Mouse (Mus musculus) heart, embryonic 14.5 days (tissue): ENCODE measurements at regions not wholly inside any gene's neighbourhood (a gene's known extent, or its start where the extent isn't known, plus 50 kb on each side); places are given as distances from the start of the nearest gene placed in this dataset.

Experiments
- ATAC-seq: fragments of 200-750 bp; cut with Nextera tagmentation; 2 replicates; pipeline ENCODE4 v1.8.0; 2017; ENCODE audit warnings: low read depth, moderate TSS enrichment; ENCODE audit not compliant: insufficient number of reproducible peaks, insufficient read depth, low FRiP score
- H3K27ac ChIP-seq, 2 experiments: fragments of 200-500 bp in 1 of 2; fragments of 300-500 bp in 1 of 2; sonication (generic) in 1 of 2; replicated peaks in 1 of 2; 2 replicates each; pipeline ENCODE4 v1.5.1; 2012 to 2014; ENCODE audit warnings: low read depth in 2 of 2, low read length in 2 of 2, control low read depth in 1 of 2, mild to moderate bottlenecking in 1 of 2, mixed read lengths in 1 of 2; ENCODE audit not compliant: control insufficient read depth in 1 of 2, insufficient read depth in 1 of 2
- H3K27me3 ChIP-seq: fragments of 300-500 bp; sonication (generic); 2 replicates; pipeline ENCODE4 v1.6.1; 2014; ENCODE audit warnings: mild to moderate bottlenecking, low read length, control low read depth; ENCODE audit not compliant: control insufficient read depth, insufficient read depth
- H3K36me3 ChIP-seq: fragments of 300-500 bp; sonication (generic); 2 replicates; pipeline ENCODE4 v1.6.1; 2014; ENCODE audit warnings: mild to moderate bottlenecking, control low read depth, low read length, mixed read lengths; ENCODE audit not compliant: control insufficient read depth, insufficient read depth
- H3K4me1 ChIP-seq, 2 experiments: fragments of 200-500 bp in 1 of 2; fragments of 300-500 bp in 1 of 2; sonication (generic) in 1 of 2; 2 replicates each; pipeline ENCODE4 v1.6.1; 2012 to 2014; ENCODE audit warnings: low read length in 2 of 2, control low read depth in 1 of 2, mixed read lengths in 1 of 2; ENCODE audit not compliant: control insufficient read depth in 2 of 2, insufficient read depth in 2 of 2
- H3K4me2 ChIP-seq: fragments of 300-500 bp; sonication (generic); 2 replicates; pipeline ENCODE4 v1.6.1; 2014; ENCODE audit warnings: mild to moderate bottlenecking, low read length
- H3K4me3 ChIP-seq, 2 experiments: fragments of 200-500 bp in 1 of 2; fragments of 300-500 bp in 1 of 2; sonication (generic) in 1 of 2; 2 replicates each; pipeline ENCODE4 v1.5.1; 2012 to 2014; ENCODE audit warnings: low read length in 2 of 2, mild to moderate bottlenecking in 2 of 2, control low read depth in 1 of 2, low read depth in 1 of 2, moderate library complexity in 1 of 2; ENCODE audit not compliant: control insufficient read depth in 1 of 2, insufficient read depth in 1 of 2
- H3K9ac ChIP-seq: fragments of 300-500 bp; sonication (generic); 2 replicates; pipeline ENCODE4 v1.6.1; 2014; ENCODE audit warnings: mild to moderate bottlenecking, low read length
- H3K9me3 ChIP-seq: fragments of 300-500 bp; sonication (generic); 2 replicates; pipeline ENCODE4 v1.6.1; 2016; ENCODE audit warnings: low read length, control low read depth; ENCODE audit not compliant: control insufficient read depth
- whole genome bisulfite sequencing: fragments of 180-500 bp; shearing (Covaris S2); extraction: QIAGEN DNeasy Blood & Tissue Kit; methylation state at CpG from one replicate; pipeline ENCODE4 v1.1.7; 2014; 5-methylcytosine and 5-hydroxymethylcytosine counted together

- no peak overlapping the region for H3K4me2 ChIP-seq
- H3K9me3 ChIP-seq: no peaks in the 10 kb centered on the region
- H3K27me3 ChIP-seq: no peaks in the 10 kb centered on the region
- H3K4me1 ChIP-seq: peaks cover 2 to 3% of the 10 kb centered on the region in 2 experiments; a peak in 1 of 4 replicates
- no peak overlapping the region for H3K9ac ChIP-seq
- ATAC-seq: no peak
- no peak overlapping the region for H3K4me3 ChIP-seq
- peak overlapping the region; percentile 39 to 64; a peak in 3 of 4 replicates for H3K27ac ChIP-seq
- WGBS: 53% methylated on average over 11 of the region's 11 CpGs
- no peaks in the 10 kb centered on the region for H3K36me3 ChIP-seq
These were observed 251.0 kb downstream of the Pros1 start for GRCm38 (mm10) chr16:63104938-63105714.

GRCm38 (mm10) chr16:63116456-63116855 lies 262.3 kb downstream of the Pros1 start:
- H3K36me3 ChIP-seq: no peaks in the 10 kb centered on the region
- H3K4me3 ChIP-seq: no peak overlapping the region
- no peaks in the 10 kb centered on the region for H3K4me1 ChIP-seq
- ATAC-seq: no peak
- no peak overlapping the region for H3K9ac ChIP-seq
- H3K4me2 ChIP-seq: no peak overlapping the region
- WGBS: 68% methylated on average over 2 of the region's 2 CpGs
- no peak overlapping the region for H3K27ac ChIP-seq
- no peaks in the 10 kb centered on the region for H3K9me3 ChIP-seq
- no peaks in the 10 kb centered on the region for H3K27me3 ChIP-seq

GRCm38 (mm10) chr16:63118721-63119120 lies 264.6 kb downstream of the Pros1 start:
- 74% methylated on average over 7 of the region's 7 CpGs for WGBS
- no peak overlapping the region for H3K4me2 ChIP-seq
- H3K4me1 ChIP-seq: no peaks in the 10 kb centered on the region
- no peaks in the 10 kb centered on the region for H3K9me3 ChIP-seq
- no peak overlapping the region for H3K4me3 ChIP-seq
- no peaks in the 10 kb centered on the region for H3K27me3 ChIP-seq
- ATAC-seq: no peak
- H3K36me3 ChIP-seq: no peaks in the 10 kb centered on the region
- H3K9ac ChIP-seq: no peak overlapping the region
- no peak overlapping the region for H3K27ac ChIP-seq

GRCm38 (mm10) chr16:63143851-63144250 lies 289.7 kb downstream of the Pros1 start:
- no peak for ATAC-seq
- WGBS: 73% methylated on average over 3 of the region's 3 CpGs
- Histone ChIP-seq H3K36me3 (no peaks in the 10 kb centered on the region), H3K9ac (no peak overlapping the region), H3K27me3 (no peaks in the 10 kb centered on the region), H3K4me2 (no peak overlapping the region), H3K9me3 (no peaks in the 10 kb centered on the region), H3K4me3 (no peak overlapping the region), H3K4me1 (no peaks in the 10 kb centered on the region), H3K27ac (no peak overlapping the region)

GRCm38 (mm10) chr16:63155300-63155821 lies 301.3 kb downstream of the Pros1 start:
- H3K27me3 ChIP-seq: no peaks in the 10 kb centered on the region
- no peak overlapping the region for H3K4me2 ChIP-seq
- ATAC-seq: no peak
- H3K27ac ChIP-seq: no peak overlapping the region
- WGBS: 53% methylated on average over 2 of the region's 2 CpGs
- no peak overlapping the region for H3K4me3 ChIP-seq
- no peak overlapping the region for H3K9ac ChIP-seq
- H3K36me3 ChIP-seq: no peaks in the 10 kb centered on the region
- H3K9me3 ChIP-seq: no peaks in the 10 kb centered on the region
- no peaks in the 10 kb centered on the region for H3K4me1 ChIP-seq

- no peak overlapping the region for H3K27ac ChIP-seq
- no peak overlapping the region for H3K4me2 ChIP-seq
- WGBS: 61% methylated on average over 6 of the region's 6 CpGs
- no peaks in the 10 kb centered on the region for H3K4me1 ChIP-seq
- H3K9ac ChIP-seq: no peak overlapping the region
- no peak for ATAC-seq
- H3K36me3 ChIP-seq: no peaks in the 10 kb centered on the region
- H3K9me3 ChIP-seq: no peaks in the 10 kb centered on the region
- H3K4me3 ChIP-seq: no peak overlapping the region
- no peaks in the 10 kb centered on the region for H3K27me3 ChIP-seq
These were observed 316.0 kb downstream of the Pros1 start for GRCm38 (mm10) chr16:63170101-63170500.

GRCm38 (mm10) chr16:63179228-63179627 lies 325.1 kb downstream of the Pros1 start:
- H3K9ac ChIP-seq: no peak overlapping the region
- ATAC-seq: no peak
- H3K9me3 ChIP-seq: no peaks in the 10 kb centered on the region
- no peak overlapping the region for H3K27ac ChIP-seq
- no peaks in the 10 kb centered on the region for H3K36me3 ChIP-seq
- no peaks in the 10 kb centered on the region for H3K4me1 ChIP-seq
- no peak overlapping the region for H3K4me2 ChIP-seq
- H3K4me3 ChIP-seq: no peak overlapping the region
- WGBS: 63% methylated on average over 5 of the region's 5 CpGs
- H3K27me3 ChIP-seq: no peaks in the 10 kb centered on the region

- Histone ChIP-seq H3K27ac (no peak overlapping the region), H3K9ac (no peak overlapping the region), H3K36me3 (no peaks in the 10 kb centered on the region), H3K4me3 (no peak overlapping the region), H3K9me3 (no peaks in the 10 kb centered on the region), H3K27me3 (no peaks in the 10 kb centered on the region), H3K4me2 (no peak overlapping the region), H3K4me1 (no peaks in the 10 kb centered on the region)
- 84% methylated on average over 6 of the region's 6 CpGs for WGBS
- ATAC-seq: no peak
These were observed 337.1 kb downstream of the Pros1 start for GRCm38 (mm10) chr16:63191181-63191580.
